Mouse (Mus musculus) stomach, postnatal 0 days (tissue): ENCODE data around the gene Hsd17b6.

Experiments
- CTCF ChIP-seq: IDR thresholded peaks from 2 replicates; pipeline ENCODE4 v1.5.1; 2016; ENCODE audit warnings: antibody characterized with exemption, low read depth, mild to moderate bottlenecking, moderate library complexity
- EP300 ChIP-seq: optimal IDR thresholded peaks from 2 replicates; pipeline ENCODE3; 2016; ENCODE audit warnings: antibody characterized with exemption

DNA sequence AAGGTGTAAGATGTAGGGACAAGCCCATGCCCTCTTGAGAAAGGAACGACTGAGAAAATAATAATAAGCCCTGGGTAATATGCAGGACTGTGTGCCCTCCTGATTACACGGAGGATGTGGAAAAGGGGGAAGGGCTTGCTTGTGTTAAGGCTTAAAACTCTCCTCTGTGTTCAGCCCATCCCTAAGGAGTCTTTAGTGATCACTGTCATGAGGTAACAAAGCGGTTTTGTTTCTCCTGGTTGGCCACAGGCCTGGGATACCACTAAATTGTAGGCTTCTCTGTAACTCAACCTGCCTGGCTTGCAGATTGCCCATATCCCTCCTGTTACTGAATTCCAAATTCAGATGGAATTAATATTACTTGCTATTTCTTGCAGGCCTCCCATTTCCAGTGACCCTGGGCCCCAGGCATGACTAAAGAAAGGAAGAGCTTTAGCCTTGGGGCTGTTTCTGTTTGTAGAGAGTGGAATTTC, 37.0 kb downstream of the Hsd17b6 start:
- no peak for TF ChIP-seq CTCF
- TF ChIP-seq EP300: no peak
